Mouse (Mus musculus): ENCODE results near the gene Wdr43. TPM values are rescaled to one million over a fixed set of nuclear protein-coding genes. Genes with fewer than 3 reads are reported as not detected.

Wdr43 gene
- polyA plus RNA-seq, 1 experiment from 2014 or later, result 20.6 TPM

DNA sequence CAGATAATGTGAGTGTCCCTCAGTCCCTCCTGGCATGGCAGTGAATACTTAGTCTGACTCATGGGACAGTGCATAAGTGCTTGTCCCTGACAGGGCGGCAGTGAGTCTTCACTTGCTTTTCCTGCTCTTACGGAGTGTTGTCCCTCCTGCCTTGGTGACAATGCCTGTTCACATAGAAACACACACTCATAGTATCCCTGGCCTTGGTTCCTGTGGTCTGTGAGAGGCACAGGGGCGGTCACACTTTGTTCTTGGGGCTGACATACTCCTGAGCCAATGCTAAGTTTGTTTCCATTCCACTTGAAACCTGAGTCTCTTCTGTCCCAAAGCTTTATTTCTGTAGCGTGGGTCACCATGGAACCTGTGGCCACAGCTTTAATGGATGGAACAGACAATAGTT is 66.7 kb downstream of the Wdr43 start:
- Histone ChIP-seq H3K9ac (replicated peaks; ENCODE audit: low read depth) (no peak overlapping the region), H3K9me3 (ENCODE audit: low read length) (no peaks in the 10 kb centered on the region), H3K4me2 (replicated peaks; ENCODE audit: low read depth, low read length) (no peak overlapping the region), H3K4me3 (ENCODE audit: low read depth, low read length) (no peak overlapping the region), H3K4me1 (ENCODE audit: insufficient read depth, low read depth, low read length) (no peaks in the 10 kb centered on the region), H3K27ac (ENCODE audit: low read length) (no peak overlapping the region), H3K36me3 (ENCODE audit: insufficient read depth, low read length) (no peaks in the 10 kb centered on the region), H3K27me3 (replicated peaks; ENCODE audit: insufficient read depth, low read length) (no peaks in the 10 kb centered on the region)
- ATAC-seq, result peak; percentile 75
- DNase-seq (ENCODE audit: low spot score), result peak; percentile 65
- WGBS, result 60% methylated on average over 4 of the region's 4 CpGs
- TF ChIP-seq CTCF (IDR thresholded peaks at IDR 0.05) (no peak), EP300 (IDR thresholded peaks at IDR 0.05) (peak; percentile 53)

DNA sequence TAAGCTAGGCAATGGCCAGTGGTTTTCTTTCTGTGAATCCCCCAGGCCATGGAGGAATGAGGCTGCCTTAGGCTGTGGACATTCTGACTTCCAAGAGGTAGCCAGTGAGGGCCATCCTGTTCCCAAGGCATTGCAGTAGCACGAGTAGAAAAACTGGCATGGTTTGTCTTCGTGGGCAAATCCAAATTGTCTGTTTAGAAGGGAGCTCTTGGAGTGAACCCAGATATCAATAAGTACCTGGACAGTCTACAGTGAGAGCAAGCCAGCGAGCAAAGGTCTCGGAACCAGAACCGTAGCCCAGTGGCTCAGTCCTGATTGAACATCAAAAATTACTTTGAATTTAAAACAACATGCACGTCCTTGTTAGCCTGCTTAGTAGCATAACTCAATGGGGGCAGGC is 67.6 kb downstream of the Wdr43 start:
- no peak overlapping the region for H3K27ac ChIP-seq (ENCODE audit: low read length)
- DNase-seq (ENCODE audit: low spot score) (no peak), ATAC-seq (no peak)
- no peak for TF ChIP-seq CTCF (IDR thresholded peaks at IDR 0.05)
- no peak for TF ChIP-seq EP300 (IDR thresholded peaks at IDR 0.05)
- H3K36me3 ChIP-seq (ENCODE audit: insufficient read depth, low read length), result no peaks in the 10 kb centered on the region
- H3K9ac ChIP-seq (replicated peaks; ENCODE audit: low read depth), result no peak overlapping the region
- no peak overlapping the region for H3K4me3 ChIP-seq (ENCODE audit: low read depth, low read length)
- H3K4me1 ChIP-seq (ENCODE audit: insufficient read depth, low read depth, low read length), result no peaks in the 10 kb centered on the region
- H3K27me3 ChIP-seq (replicated peaks; ENCODE audit: insufficient read depth, low read length), result no peaks in the 10 kb centered on the region
- 89% methylated on average over 6 of the region's 6 CpGs for WGBS
- no peak overlapping the region for H3K4me2 ChIP-seq (replicated peaks; ENCODE audit: low read depth, low read length)
- no peaks in the 10 kb centered on the region for H3K9me3 ChIP-seq (ENCODE audit: low read length)

DNA sequence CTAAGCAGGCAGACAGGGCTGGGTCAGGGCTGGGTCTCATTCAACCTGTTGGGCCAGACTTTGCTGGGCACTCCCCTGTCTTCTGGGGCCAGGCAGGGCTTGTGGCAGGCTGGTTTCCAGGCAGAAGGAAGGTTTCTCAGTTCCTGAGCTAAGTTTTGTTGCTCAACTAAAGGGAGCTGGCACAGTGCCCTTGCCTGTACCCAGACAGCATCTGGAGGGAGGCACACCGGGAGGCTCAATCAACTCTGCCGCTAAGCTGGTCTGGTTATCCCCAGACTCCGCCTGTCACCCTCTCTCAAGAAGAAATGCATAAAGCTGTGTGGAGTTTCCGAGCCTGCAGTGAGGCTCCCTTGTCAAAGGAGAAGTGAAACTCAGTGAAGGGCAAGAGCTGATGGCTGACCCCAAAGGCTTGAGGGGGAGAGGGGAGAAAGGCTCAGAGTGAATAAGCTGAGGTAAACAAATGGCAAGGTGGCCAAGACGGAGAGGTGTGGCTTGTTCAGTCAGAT is 68.5 kb downstream of the Wdr43 start:
- H3K36me3 ChIP-seq (ENCODE audit: insufficient read depth, low read length), result no peaks in the 10 kb centered on the region
- DNase-seq (ENCODE audit: low spot score) (peak; percentile 82), ATAC-seq (peak; percentile 78)
- no peak overlapping the region for H3K4me3 ChIP-seq (ENCODE audit: low read depth, low read length)
- TF ChIP-seq EP300 (IDR thresholded peaks at IDR 0.05) (no peak), CTCF (IDR thresholded peaks at IDR 0.05) (no peak)
- H3K9ac ChIP-seq (replicated peaks; ENCODE audit: low read depth), result no peak overlapping the region
- H3K9me3 ChIP-seq (ENCODE audit: low read length), result no peaks in the 10 kb centered on the region
- no peak overlapping the region for H3K4me2 ChIP-seq (replicated peaks; ENCODE audit: low read depth, low read length)
- no peaks in the 10 kb centered on the region for H3K27me3 ChIP-seq (replicated peaks; ENCODE audit: insufficient read depth, low read length)
- WGBS, result 31% methylated on average over 5 of the region's 5 CpGs
- no peaks in the 10 kb centered on the region for H3K4me1 ChIP-seq (ENCODE audit: insufficient read depth, low read depth, low read length)
- peak overlapping the region; percentile 43 for H3K27ac ChIP-seq (ENCODE audit: low read length)

DNA sequence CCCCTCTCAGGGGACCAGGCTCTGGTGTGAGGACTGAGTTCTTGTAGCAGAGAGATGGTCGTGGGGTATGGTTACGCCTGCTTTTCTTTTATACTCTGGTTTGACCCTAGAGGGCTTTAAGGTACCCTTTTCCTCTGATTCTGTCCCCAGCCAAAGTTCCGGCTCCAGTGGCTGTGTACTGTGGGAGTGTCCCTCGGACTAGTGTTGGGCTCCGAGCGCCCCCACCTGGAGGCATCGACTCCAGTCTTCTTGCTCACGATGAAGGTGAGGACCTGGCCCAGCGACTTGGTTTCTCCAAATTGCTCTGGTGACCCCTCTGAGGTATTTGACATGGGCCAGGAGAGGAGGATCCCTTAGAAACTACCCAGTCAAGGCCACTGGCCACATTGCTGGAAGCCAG is 71.7 kb downstream of the Wdr43 start:
- Histone ChIP-seq H3K36me3 (ENCODE audit: insufficient read depth, low read length) (no peaks in the 10 kb centered on the region), H3K4me1 (ENCODE audit: insufficient read depth, low read depth, low read length) (peaks cover 8% of the 10 kb centered on the region; the same call in 1 of the 2 replicates), H3K27me3 (replicated peaks; ENCODE audit: insufficient read depth, low read length) (no peaks in the 10 kb centered on the region), H3K9me3 (ENCODE audit: low read length) (no peaks in the 10 kb centered on the region), H3K9ac (replicated peaks; ENCODE audit: low read depth) (no peak overlapping the region), H3K4me2 (replicated peaks; ENCODE audit: low read depth, low read length) (no peak overlapping the region), H3K27ac (ENCODE audit: low read length) (no peak overlapping the region), H3K4me3 (ENCODE audit: low read depth, low read length) (no peak overlapping the region)
- DNase-seq (ENCODE audit: low spot score) (no peak), ATAC-seq (no peak)
- 77% methylated on average over 9 of the region's 9 CpGs for WGBS
- TF ChIP-seq EP300 (IDR thresholded peaks at IDR 0.05), result no peak
- no peak for TF ChIP-seq CTCF (IDR thresholded peaks at IDR 0.05)

DNA sequence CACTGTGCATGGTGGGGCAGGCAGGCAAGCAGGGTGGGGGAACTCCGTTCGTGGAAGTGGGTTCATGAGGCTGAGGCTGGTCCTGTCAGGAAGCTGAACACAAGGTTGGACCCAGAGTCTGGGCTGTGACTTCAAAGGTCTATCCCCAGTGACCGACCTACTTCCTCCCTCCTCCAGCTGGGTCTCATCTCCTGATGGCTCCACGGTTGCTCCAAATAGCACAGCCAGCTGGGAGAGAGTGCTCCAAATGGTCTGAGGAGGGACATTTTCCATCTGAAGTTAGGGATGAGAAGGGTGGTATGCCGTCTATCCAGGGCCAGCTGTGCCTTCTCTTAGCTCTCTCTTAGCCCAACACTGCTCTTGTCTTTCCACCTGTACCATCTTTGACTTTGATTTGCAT is 74.2 kb downstream of the Wdr43 start:
- Histone ChIP-seq H3K4me2 (replicated peaks; ENCODE audit: low read depth, low read length) (no peak overlapping the region), H3K9me3 (ENCODE audit: low read length) (no peaks in the 10 kb centered on the region), H3K4me3 (ENCODE audit: low read depth, low read length) (no peak overlapping the region), H3K36me3 (ENCODE audit: insufficient read depth, low read length) (no peaks in the 10 kb centered on the region), H3K9ac (replicated peaks; ENCODE audit: low read depth) (no peak overlapping the region), H3K27me3 (replicated peaks; ENCODE audit: insufficient read depth, low read length) (no peaks in the 10 kb centered on the region), H3K4me1 (ENCODE audit: insufficient read depth, low read depth, low read length) (peaks cover 8% of the 10 kb centered on the region; the same call in 1 of the 2 replicates), H3K27ac (ENCODE audit: low read length) (0 out of 2 replicates have a peak overlapping the region, but pooled peaks have one; percentile 26)
- DNase-seq (ENCODE audit: low spot score) (peak; percentile 88), ATAC-seq (peak; percentile 86)
- TF ChIP-seq CTCF (IDR thresholded peaks at IDR 0.05), result no peak
- TF ChIP-seq EP300 (IDR thresholded peaks at IDR 0.05), result no peak
- 42% methylated on average over 5 of the region's 5 CpGs for WGBS

DNA sequence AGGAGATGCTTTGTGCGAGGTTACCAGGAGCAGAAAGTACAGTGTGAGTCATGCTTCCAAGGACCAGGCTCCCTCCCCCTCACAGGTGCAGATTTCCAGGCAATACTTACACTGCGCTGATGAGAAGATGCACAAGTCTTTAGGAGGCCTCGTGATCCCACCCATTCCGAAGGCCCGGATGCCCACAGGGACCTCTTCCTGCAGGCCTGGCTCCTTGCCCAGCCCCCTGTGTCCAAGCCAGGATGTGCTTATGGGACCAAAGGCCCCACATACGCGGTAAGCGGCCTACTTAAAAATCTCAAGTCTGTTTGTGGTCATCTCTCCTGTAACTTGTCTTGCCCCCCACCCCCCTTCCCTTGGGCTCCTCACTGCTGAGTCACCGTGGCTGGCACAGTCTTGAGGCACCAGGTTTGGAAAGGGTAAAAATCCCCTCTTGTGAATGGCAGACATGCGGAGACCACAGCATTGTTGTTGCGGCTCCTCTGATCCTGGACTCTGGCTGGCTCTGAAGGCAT is 75.7 kb downstream of the Wdr43 start:
- Histone ChIP-seq H3K36me3 (ENCODE audit: insufficient read depth, low read length) (no peaks in the 10 kb centered on the region), H3K4me1 (ENCODE audit: insufficient read depth, low read depth, low read length) (peaks cover 8% of the 10 kb centered on the region; the same call in 1 of the 2 replicates), H3K9ac (replicated peaks; ENCODE audit: low read depth) (no peak overlapping the region), H3K27me3 (replicated peaks; ENCODE audit: insufficient read depth, low read length) (no peaks in the 10 kb centered on the region), H3K27ac (ENCODE audit: low read length) (peak overlapping the region; percentile 9; the same call in 1 of the 2 replicates), H3K9me3 (ENCODE audit: low read length) (no peaks in the 10 kb centered on the region), H3K4me2 (replicated peaks; ENCODE audit: low read depth, low read length) (no peak overlapping the region), H3K4me3 (ENCODE audit: low read depth, low read length) (no peak overlapping the region)
- ATAC-seq (0 out of 2 replicates have a peak, but pooled peaks have one; percentile 5), DNase-seq (ENCODE audit: low spot score) (peak; percentile 13)
- TF ChIP-seq EP300 (IDR thresholded peaks at IDR 0.05) (no peak), CTCF (IDR thresholded peaks at IDR 0.05) (no peak)
- 43% methylated on average over 11 of the region's 11 CpGs for WGBS

All from lung, postnatal 0 days (tissue).